Mouse (Mus musculus) midbrain, embryonic 14.5 days (tissue): ENCODE results near the gene Ndufb11. TPM values are rescaled to one million over a fixed set of nuclear protein-coding genes. Genes with fewer than 3 reads are reported as not detected.

Source experiments
- ATAC-seq: fragments of 200-750 bp; cut with Nextera tagmentation; 2 replicates; pipeline ENCODE4 v1.8.0; 2017; ENCODE audit warnings: moderate number of reproducible peaks, moderate library complexity; ENCODE audit not compliant: low FRiP score, low TSS enrichment
- DNase-seq: peaks from one replicate; pipeline ENCODE4 v3.0.0-alpha.2; 2015
- H3K27ac ChIP-seq: fragments of 300-500 bp; sonication (generic); replicated peaks from 2 replicates; pipeline ENCODE4 v1.5.1; 2014; ENCODE audit warnings: mild to moderate bottlenecking, low read depth, low read length, moderate library complexity
- H3K27me3 ChIP-seq: fragments of 300-500 bp; sonication (generic); 2 replicates; pipeline ENCODE4 v1.6.1; 2014; ENCODE audit warnings: low read length, control low read depth, mixed read lengths; ENCODE audit not compliant: control insufficient read depth, insufficient read depth
- H3K36me3 ChIP-seq: fragments of 300-500 bp; sonication (generic); 2 replicates; pipeline ENCODE4 v1.6.1; 2014; ENCODE audit warnings: low read length, control low read depth; ENCODE audit not compliant: control insufficient read depth, insufficient read depth
- H3K4me1 ChIP-seq: fragments of 300-500 bp; sonication (generic); 2 replicates; pipeline ENCODE4 v1.6.1; 2014; ENCODE audit warnings: mild to moderate bottlenecking, antibody characterized with exemption, low read length, control low read depth; ENCODE audit not compliant: control insufficient read depth, insufficient read depth
- H3K4me2 ChIP-seq: fragments of 300-500 bp; sonication (generic); 2 replicates; pipeline ENCODE4 v1.6.1; 2014; ENCODE audit warnings: mild to moderate bottlenecking, low read length, moderate library complexity
- H3K4me3 ChIP-seq: fragments of 300-500 bp; sonication (generic); replicated peaks from 2 replicates; pipeline ENCODE4 v1.5.1; 2014; ENCODE audit warnings: low read depth, low read length
- H3K9ac ChIP-seq: fragments of 300-500 bp; sonication (generic); replicated peaks from 2 replicates; pipeline ENCODE4 v1.6.1; 2014; ENCODE audit warnings: mild to moderate bottlenecking, low read length, moderate library complexity
- H3K9me3 ChIP-seq: fragments of 300-500 bp; sonication (generic); 2 replicates; pipeline ENCODE4 v1.6.1; 2016; ENCODE audit warnings: low read length, control low read depth, mixed read lengths; ENCODE audit not compliant: control insufficient read depth
- WGBS: fragments of 180-500 bp; shearing (Covaris S2); extraction: QIAGEN DNeasy Blood & Tissue Kit; methylation state at CpG from one replicate; pipeline ENCODE4 v1.1.7; 2014; 5-methylcytosine and 5-hydroxymethylcytosine counted together
- polyA plus RNA-seq: library from polyadenylated mRNA; unstranded; fragments of >200 nt; fragmentation: Nextera tagmentation; extraction: Ambion mirVana; gene quantifications from 2 replicates; pipeline ENCODE4 v1.2.1, GENCODE M21; 2014

The Ndufb11 gene
- polyA plus RNA-seq, 1 experiment from 2014 or later = 223 TPM

DNA sequence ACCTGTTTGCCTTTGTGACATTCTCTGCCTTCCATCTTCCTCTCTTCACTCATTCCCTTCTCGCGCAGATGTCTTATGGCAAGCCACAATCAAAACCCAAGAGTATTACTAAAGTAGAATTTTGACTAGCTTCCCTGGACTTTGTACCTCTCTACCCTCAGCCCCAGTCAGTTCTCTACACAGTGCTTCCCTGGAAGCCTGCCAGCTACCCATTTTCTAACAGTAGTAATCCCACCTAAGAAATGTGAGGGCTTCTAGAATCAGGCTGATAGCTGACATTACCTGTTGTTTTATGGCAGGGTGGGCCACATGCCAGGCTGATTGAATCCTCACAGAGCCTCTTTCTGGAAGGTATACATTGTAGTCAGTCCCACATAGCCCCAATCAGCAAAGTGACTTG lies 20.7 kb upstream of the Ndufb11 start:
- 100% methylated on average over 2 of the region's 2 CpGs for WGBS
- H3K9me3 ChIP-seq = no peaks in the 10 kb centered on the region
- H3K4me2 ChIP-seq = no peak overlapping the region
- no peaks in the 10 kb centered on the region for H3K27me3 ChIP-seq
- no peaks in the 10 kb centered on the region for H3K4me1 ChIP-seq
- H3K36me3 ChIP-seq = peaks cover 41% of the 10 kb centered on the region
- no peak overlapping the region for H3K9ac ChIP-seq
- no peak overlapping the region for H3K27ac ChIP-seq
- ATAC-seq (no peak), DNase-seq (no peak)
- no peak overlapping the region for H3K4me3 ChIP-seq

DNA sequence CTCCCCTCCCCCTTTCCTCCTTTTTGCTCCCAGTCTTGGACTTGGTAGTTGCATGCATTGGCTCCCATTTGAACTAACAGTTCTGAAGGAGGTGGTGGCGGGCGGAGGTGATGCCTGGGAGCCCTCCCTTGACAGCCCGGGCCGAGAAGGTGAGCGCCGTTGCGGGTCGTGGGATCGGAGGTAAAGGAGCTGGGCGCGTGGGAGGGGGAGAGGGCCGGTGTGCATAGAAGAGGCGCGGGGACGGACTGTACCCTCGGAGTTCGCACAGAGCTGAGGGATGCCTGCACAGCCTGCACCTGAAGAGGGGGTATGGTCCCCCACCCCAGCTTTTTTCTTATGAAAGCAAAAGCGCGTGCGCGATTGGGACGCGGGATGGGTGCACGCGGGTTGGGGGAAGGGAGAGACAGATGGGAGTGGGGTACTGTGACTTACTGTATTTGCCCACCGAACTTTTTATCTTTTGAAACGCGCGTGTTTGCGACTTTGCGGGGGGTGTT lies 532 bp upstream of the Ndufb11 start:
- Histone ChIP-seq H3K27ac (peak overlapping the region; percentile 86), H3K4me2 (peak overlapping the region; percentile 61), H3K27me3 (no peaks in the 10 kb centered on the region), H3K4me3 (peak overlapping the region; percentile 55), H3K9ac (peak overlapping the region; percentile 52), H3K4me1 (peaks cover 14% of the 10 kb centered on the region), H3K36me3 (0 out of 2 replicates have a peak, but pooled peaks cover 10% of the 10 kb centered on the region), H3K9me3 (no peaks in the 10 kb centered on the region)
- ATAC-seq = peak; percentile 62
- peak; percentile 76 for DNase-seq
- WGBS = 22% methylated on average over 31 of the region's 31 CpGs

DNA sequence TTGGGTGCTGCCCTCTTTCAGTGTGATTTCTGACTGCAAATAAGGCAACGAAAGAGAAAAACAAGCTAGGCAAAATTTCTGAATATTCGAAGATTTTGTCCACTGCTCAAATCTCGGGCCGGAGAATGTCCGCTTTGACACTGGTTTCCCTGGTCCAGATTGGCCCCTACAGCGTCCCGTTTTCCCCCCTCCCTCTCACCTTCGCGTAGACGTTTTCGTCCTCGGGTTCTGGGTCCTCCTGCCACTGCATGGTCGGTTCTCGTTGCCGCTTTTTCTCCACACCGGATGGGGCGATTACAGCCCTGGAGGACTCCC lies 601 bp downstream of the Ndufb11 start:
- 24% methylated on average over 17 of the region's 17 CpGs for WGBS

DNA sequence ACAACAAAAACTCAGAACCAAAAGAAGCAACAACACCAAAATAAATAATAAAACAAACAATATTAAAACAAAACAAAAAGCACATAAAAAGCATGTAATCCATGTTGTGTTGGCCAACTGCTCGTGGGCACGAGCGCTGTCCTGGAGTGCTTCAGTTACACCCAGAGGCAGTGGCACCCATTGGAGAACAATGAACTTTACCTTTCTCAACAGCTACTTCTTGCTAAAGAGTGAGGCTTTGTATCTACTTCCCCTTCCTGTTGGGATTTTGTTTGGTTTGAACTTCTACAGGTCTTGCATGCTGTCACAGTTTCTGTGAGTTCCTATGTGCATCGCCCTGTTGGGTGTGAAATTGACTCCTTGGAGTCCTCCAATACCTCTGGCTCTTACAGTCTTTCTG lies 8.9 kb downstream of the Ndufb11 start:
- Histone ChIP-seq H3K4me2 (no peak overlapping the region), H3K4me1 (no peaks in the 10 kb centered on the region), H3K4me3 (no peak overlapping the region), H3K27me3 (no peaks in the 10 kb centered on the region), H3K9ac (no peak overlapping the region), H3K36me3 (no peaks in the 10 kb centered on the region), H3K27ac (no peak overlapping the region), H3K9me3 (no peaks in the 10 kb centered on the region)
- ATAC-seq (no peak), DNase-seq (no peak)
- 85% methylated on average over 4 of the region's 4 CpGs for WGBS

More for the DNA sequence above, 601 bp downstream of the Ndufb11 start:
- Histone ChIP-seq H3K27me3 (no peaks in the 10 kb centered on the region), H3K9me3 (no peaks in the 10 kb centered on the region), H3K4me3 (peak overlapping the region; percentile 55), H3K4me1 (peaks cover 14% of the 10 kb centered on the region), H3K27ac (peak overlapping the region; percentile 86), H3K9ac (peak overlapping the region; percentile 58), H3K4me2 (peak overlapping the region; percentile 58), H3K36me3 (0 out of 2 replicates have a peak, but pooled peaks cover 9% of the 10 kb centered on the region)
- DNase-seq (no peak), ATAC-seq (no peak)

DNA sequence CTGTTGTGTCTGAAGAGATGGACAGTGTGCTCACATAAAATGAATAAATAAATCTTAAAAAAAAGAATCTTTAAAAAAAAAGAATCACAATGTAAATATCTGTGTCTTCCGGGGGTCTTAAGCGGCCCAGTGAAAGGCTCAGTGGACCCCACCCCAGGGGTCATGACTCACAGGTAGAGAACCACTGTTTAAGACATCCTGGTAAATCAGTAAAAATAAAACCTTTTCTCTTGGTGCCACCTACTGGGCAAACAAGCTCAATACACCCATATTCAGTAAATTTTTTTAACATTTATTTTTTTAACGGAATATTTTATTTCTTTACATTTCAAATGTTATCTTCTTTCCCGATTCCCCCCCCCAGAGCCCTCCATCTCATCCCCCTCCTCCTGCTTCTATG lies 29.5 kb downstream of the Ndufb11 start:
- DNase-seq = peak; percentile 29

DNA sequence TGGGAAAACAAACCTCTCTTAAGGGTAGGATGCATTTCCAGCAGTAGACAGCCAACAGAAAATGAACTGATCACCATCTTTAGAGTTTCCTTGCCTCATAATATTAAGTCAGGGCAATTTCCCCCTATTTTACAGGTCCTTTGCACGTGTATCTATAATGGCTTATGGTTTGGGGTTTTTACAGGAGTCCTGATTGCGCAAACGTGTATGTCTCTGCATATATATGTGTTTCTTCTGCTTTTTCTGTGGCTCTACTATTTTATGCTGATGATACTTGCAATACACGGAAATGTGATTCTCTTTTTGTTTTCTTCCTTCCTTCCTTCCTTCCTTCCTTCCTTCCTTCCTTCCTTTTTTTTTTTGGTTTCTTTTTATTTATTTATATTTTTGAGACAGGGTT lies 43.5 kb downstream of the Ndufb11 start:
- no peak overlapping the region for H3K9ac ChIP-seq
- 84% methylated on average over 4 of the region's 4 CpGs for WGBS
- ATAC-seq (no peak), DNase-seq (no peak)
- no peaks in the 10 kb centered on the region for H3K4me1 ChIP-seq
- no peak overlapping the region for H3K4me2 ChIP-seq
- no peaks in the 10 kb centered on the region for H3K9me3 ChIP-seq
- H3K27ac ChIP-seq = no peak overlapping the region
- no peaks in the 10 kb centered on the region for H3K36me3 ChIP-seq
- H3K27me3 ChIP-seq = no peaks in the 10 kb centered on the region
- H3K4me3 ChIP-seq = no peak overlapping the region

More for the DNA sequence above, 29.5 kb downstream of the Ndufb11 start:
- Histone ChIP-seq H3K4me1 (no peaks in the 10 kb centered on the region), H3K4me2 (no peak overlapping the region), H3K36me3 (no peaks in the 10 kb centered on the region), H3K9me3 (no peaks in the 10 kb centered on the region), H3K9ac (no peak overlapping the region), H3K27ac (no peak overlapping the region), H3K4me3 (no peak overlapping the region), H3K27me3 (no peaks in the 10 kb centered on the region)
- no peak for ATAC-seq
- 30% methylated on average over 4 of the region's 4 CpGs for WGBS

DNA sequence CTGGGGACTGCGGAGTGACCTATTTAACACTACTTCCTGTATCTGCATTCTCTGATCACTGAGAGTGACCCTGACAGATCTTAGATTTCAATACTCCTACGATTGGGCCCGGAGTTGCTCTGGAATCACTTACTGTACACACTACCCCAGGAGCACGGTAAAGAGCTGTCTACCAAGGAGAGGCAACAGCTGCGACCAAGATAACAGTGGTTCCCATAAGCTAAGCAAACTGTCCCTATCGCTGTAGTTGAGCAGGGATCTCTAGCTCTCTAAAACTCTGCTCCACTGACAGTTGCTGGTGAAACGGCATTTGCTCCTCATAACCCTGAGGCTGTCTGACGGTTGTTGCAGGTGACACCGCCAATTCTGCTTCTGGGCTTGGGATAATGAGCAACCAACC lies 44.7 kb downstream of the Ndufb11 start:
- H3K9ac ChIP-seq = no peak overlapping the region
- no peak overlapping the region for H3K4me3 ChIP-seq
- WGBS = 91% methylated on average over 9 of the region's 9 CpGs
- H3K27ac ChIP-seq = no peak overlapping the region
- DNase-seq = no peak
- H3K36me3 ChIP-seq = no peaks in the 10 kb centered on the region
- H3K4me1 ChIP-seq = no peaks in the 10 kb centered on the region
- H3K9me3 ChIP-seq = no peaks in the 10 kb centered on the region
- no peaks in the 10 kb centered on the region for H3K27me3 ChIP-seq
- no peak overlapping the region for H3K4me2 ChIP-seq
- ATAC-seq = no peak

DNA sequence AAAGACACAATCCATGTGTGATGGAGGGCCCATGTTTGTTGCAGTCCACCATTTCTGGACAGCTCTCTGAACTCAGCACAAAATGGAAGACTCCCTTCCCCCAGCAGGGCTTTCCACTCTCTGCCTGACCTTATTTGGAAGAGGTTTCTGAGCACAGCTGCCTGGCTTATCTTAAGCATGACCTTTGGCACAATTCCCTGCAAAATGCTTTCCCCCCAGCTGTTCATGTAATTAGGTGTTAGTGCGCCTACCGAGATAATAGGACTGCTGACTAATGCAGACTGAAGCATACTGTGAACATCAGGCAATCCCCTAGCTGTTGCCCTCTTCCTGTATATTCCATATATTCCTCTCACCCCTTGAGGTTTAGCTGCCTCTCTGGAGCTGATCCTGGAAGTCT lies 46.4 kb downstream of the Ndufb11 start:
- no peak overlapping the region for H3K27ac ChIP-seq
- H3K4me2 ChIP-seq = no peak overlapping the region
- no peaks in the 10 kb centered on the region for H3K27me3 ChIP-seq
- peak; percentile 4 for DNase-seq
- H3K36me3 ChIP-seq = no peaks in the 10 kb centered on the region
- H3K9me3 ChIP-seq = no peaks in the 10 kb centered on the region
- ATAC-seq = no peak
- 75% methylated on average over 2 of the region's 2 CpGs for WGBS
- H3K9ac ChIP-seq = no peak overlapping the region
- no peaks in the 10 kb centered on the region for H3K4me1 ChIP-seq
- no peak overlapping the region for H3K4me3 ChIP-seq
